Mouse (Mus musculus): ENCODE measurements at regions not wholly inside any gene's neighbourhood (a gene's known extent, or its start where the extent isn't known, plus 50 kb on each side); places are given as distances from the start of the nearest gene placed in this dataset.
A peak's percentile ranks its signal among the peaks of the same experiment; 100 is the strongest.

- no peaks in the 10 kb centered on the region for H3K36me3 ChIP-seq (ENCODE audit: control insufficient read depth, insufficient read depth, low read length)
- H3K9ac ChIP-seq (ENCODE audit: low read depth, low read length) = no peak overlapping the region
- WGBS = 98% methylated on average over 6 of the region's 6 CpGs
- no peak overlapping the region for H3K4me2 ChIP-seq (ENCODE audit: low read length)
- H3K9me3 ChIP-seq (replicated peaks; ENCODE audit: control insufficient read depth, low read length, poor library complexity, severe bottlenecking) = no peaks in the 10 kb centered on the region
- H3K27me3 ChIP-seq (ENCODE audit: control insufficient read depth, insufficient read depth, low read depth, low read length) = no peaks in the 10 kb centered on the region
- ATAC-seq = no peak
- H3K4me1 ChIP-seq (ENCODE audit: control insufficient read depth, insufficient read depth, low read length) = peaks cover 4% of the 10 kb centered on the region; the same call in 1 of the 2 replicates
- H3K27ac ChIP-seq (ENCODE audit: low read length) = no peak overlapping the region
- H3K4me3 ChIP-seq (ENCODE audit: low read depth, low read length) = no peak overlapping the region
These were observed 185.2 kb upstream of the Peli2 start for GRCm38 (mm10) chr14:47935401-47935800.

- H3K36me3 ChIP-seq (ENCODE audit: control insufficient read depth, insufficient read depth, low read length) = no peaks in the 10 kb centered on the region
- no peak overlapping the region for H3K4me3 ChIP-seq (ENCODE audit: low read depth, low read length)
- no peak overlapping the region for H3K27ac ChIP-seq (ENCODE audit: low read length)
- no peaks in the 10 kb centered on the region for H3K9me3 ChIP-seq (replicated peaks; ENCODE audit: control insufficient read depth, low read length, poor library complexity, severe bottlenecking)
- no peak overlapping the region for H3K4me2 ChIP-seq (ENCODE audit: low read length)
- WGBS = 88% methylated on average over 7 of the region's 7 CpGs
- no peak overlapping the region for H3K9ac ChIP-seq (ENCODE audit: low read depth, low read length)
- no peak for ATAC-seq
- no peaks in the 10 kb centered on the region for H3K27me3 ChIP-seq (ENCODE audit: control insufficient read depth, insufficient read depth, low read depth, low read length)
- peaks cover 4% of the 10 kb centered on the region; the same call in 1 of the 2 replicates for H3K4me1 ChIP-seq (ENCODE audit: control insufficient read depth, insufficient read depth, low read length)
These were observed 183.5 kb upstream of the Peli2 start for GRCm38 (mm10) chr14:47937081-47937651.

- 31% methylated on average over 7 of the region's 7 CpGs for WGBS
- no peak overlapping the region for H3K4me2 ChIP-seq (ENCODE audit: low read length)
- H3K9me3 ChIP-seq (replicated peaks; ENCODE audit: control insufficient read depth, low read length, poor library complexity, severe bottlenecking) = no peaks in the 10 kb centered on the region
- no peak overlapping the region for H3K4me3 ChIP-seq (ENCODE audit: low read depth, low read length)
- H3K36me3 ChIP-seq (ENCODE audit: control insufficient read depth, insufficient read depth, low read length) = no peaks in the 10 kb centered on the region
- no peaks in the 10 kb centered on the region for H3K27me3 ChIP-seq (ENCODE audit: control insufficient read depth, insufficient read depth, low read depth, low read length)
- H3K27ac ChIP-seq (ENCODE audit: low read length) = no peak overlapping the region
- no peak overlapping the region for H3K9ac ChIP-seq (ENCODE audit: low read depth, low read length)
- ATAC-seq = peak; percentile 58; the same call in 1 of the 2 replicates
- H3K4me1 ChIP-seq (ENCODE audit: control insufficient read depth, insufficient read depth, low read length) = peaks cover 4% of the 10 kb centered on the region; the same call in 1 of the 2 replicates
These were observed 180.6 kb upstream of the Peli2 start for GRCm38 (mm10) chr14:47939781-47940590.

- no peaks in the 10 kb centered on the region for H3K9me3 ChIP-seq (replicated peaks; ENCODE audit: control insufficient read depth, low read length, poor library complexity, severe bottlenecking)
- no peak overlapping the region for H3K27ac ChIP-seq (ENCODE audit: low read length)
- H3K9ac ChIP-seq (ENCODE audit: low read depth, low read length) = no peak overlapping the region
- no peak for ATAC-seq
- H3K36me3 ChIP-seq (ENCODE audit: control insufficient read depth, insufficient read depth, low read length) = no peaks in the 10 kb centered on the region
- H3K27me3 ChIP-seq (ENCODE audit: control insufficient read depth, insufficient read depth, low read depth, low read length) = no peaks in the 10 kb centered on the region
- peaks cover 4% of the 10 kb centered on the region; the same call in 1 of the 2 replicates for H3K4me1 ChIP-seq (ENCODE audit: control insufficient read depth, insufficient read depth, low read length)
- H3K4me3 ChIP-seq (ENCODE audit: low read depth, low read length) = no peak overlapping the region
- no peak overlapping the region for H3K4me2 ChIP-seq (ENCODE audit: low read length)
These were observed 178.0 kb upstream of the Peli2 start for GRCm38 (mm10) chr14:47942671-47943070.

- Histone ChIP-seq H3K4me3 (ENCODE audit: low read depth, low read length) (no peak overlapping the region), H3K9me3 (replicated peaks; ENCODE audit: control insufficient read depth, low read length, poor library complexity, severe bottlenecking) (no peaks in the 10 kb centered on the region), H3K4me1 (ENCODE audit: control insufficient read depth, insufficient read depth, low read length) (peaks cover 4% of the 10 kb centered on the region; the same call in 1 of the 2 replicates), H3K36me3 (ENCODE audit: control insufficient read depth, insufficient read depth, low read length) (no peaks in the 10 kb centered on the region), H3K27me3 (ENCODE audit: control insufficient read depth, insufficient read depth, low read depth, low read length) (no peaks in the 10 kb centered on the region), H3K4me2 (ENCODE audit: low read length) (no peak overlapping the region), H3K27ac (ENCODE audit: low read length) (no peak overlapping the region), H3K9ac (ENCODE audit: low read depth, low read length) (no peak overlapping the region)
- WGBS = 91% methylated on average over 1 of the region's 1 CpGs
- ATAC-seq = no peak
These were observed 176.0 kb upstream of the Peli2 start for GRCm38 (mm10) chr14:47944595-47944994.

GRCm38 (mm10) chr14:47951041-47951440 is 169.6 kb upstream of the Peli2 start:
- H3K4me3 ChIP-seq (ENCODE audit: low read depth, low read length) = no peak overlapping the region
- WGBS = 90% methylated on average over 5 of the region's 5 CpGs
- no peaks in the 10 kb centered on the region for H3K27me3 ChIP-seq (ENCODE audit: control insufficient read depth, insufficient read depth, low read depth, low read length)
- no peaks in the 10 kb centered on the region for H3K4me1 ChIP-seq (ENCODE audit: control insufficient read depth, insufficient read depth, low read length)
- ATAC-seq = no peak
- no peak overlapping the region for H3K9ac ChIP-seq (ENCODE audit: low read depth, low read length)
- no peaks in the 10 kb centered on the region for H3K9me3 ChIP-seq (replicated peaks; ENCODE audit: control insufficient read depth, low read length, poor library complexity, severe bottlenecking)
- H3K36me3 ChIP-seq (ENCODE audit: control insufficient read depth, insufficient read depth, low read length) = no peaks in the 10 kb centered on the region
- no peak overlapping the region for H3K27ac ChIP-seq (ENCODE audit: low read length)
- no peak overlapping the region for H3K4me2 ChIP-seq (ENCODE audit: low read length)

- WGBS = 80% methylated on average over 9 of the region's 9 CpGs
- H3K4me1 ChIP-seq (ENCODE audit: control insufficient read depth, insufficient read depth, low read length) = no peaks in the 10 kb centered on the region
- ATAC-seq = no peak
These were observed 162.5 kb upstream of the Peli2 start for GRCm38 (mm10) chr14:47958171-47958570.

GRCm38 (mm10) chr14:47959366-47960280 is 161.0 kb upstream of the Peli2 start:
- Histone ChIP-seq H3K9ac (ENCODE audit: low read depth, low read length) (no peak overlapping the region), H3K9me3 (replicated peaks; ENCODE audit: control insufficient read depth, low read length, poor library complexity, severe bottlenecking) (no peaks in the 10 kb centered on the region), H3K27ac (ENCODE audit: low read length) (no peak overlapping the region), H3K36me3 (ENCODE audit: control insufficient read depth, insufficient read depth, low read length) (no peaks in the 10 kb centered on the region), H3K27me3 (ENCODE audit: control insufficient read depth, insufficient read depth, low read depth, low read length) (no peaks in the 10 kb centered on the region), H3K4me1 (ENCODE audit: control insufficient read depth, insufficient read depth, low read length) (no peaks in the 10 kb centered on the region), H3K4me3 (ENCODE audit: low read depth, low read length) (no peak overlapping the region), H3K4me2 (ENCODE audit: low read length) (no peak overlapping the region)
- no peak for ATAC-seq
- 62% methylated on average over 12 of the region's 12 CpGs for WGBS

More at GRCm38 (mm10) chr14:47958171-47958570, 162.5 kb upstream of the Peli2 start:
- no peaks in the 10 kb centered on the region for H3K9me3 ChIP-seq (replicated peaks; ENCODE audit: control insufficient read depth, low read length, poor library complexity, severe bottlenecking)
- no peak overlapping the region for H3K9ac ChIP-seq (ENCODE audit: low read depth, low read length)
- H3K36me3 ChIP-seq (ENCODE audit: control insufficient read depth, insufficient read depth, low read length) = no peaks in the 10 kb centered on the region
- H3K4me2 ChIP-seq (ENCODE audit: low read length) = no peak overlapping the region
- H3K27me3 ChIP-seq (ENCODE audit: control insufficient read depth, insufficient read depth, low read depth, low read length) = no peaks in the 10 kb centered on the region
- no peak overlapping the region for H3K27ac ChIP-seq (ENCODE audit: low read length)
- no peak overlapping the region for H3K4me3 ChIP-seq (ENCODE audit: low read depth, low read length)

Data from midbrain, embryonic 16.5 days (tissue).